Mouse (Mus musculus): ENCODE measurements around the gene Pstpip1. TPM values are rescaled to one million over a fixed set of nuclear protein-coding genes. Genes with fewer than 3 reads are reported as not detected.

Gene Pstpip1
- polyA plus RNA-seq, 1 experiment, result 29.4 TPM

DNA sequence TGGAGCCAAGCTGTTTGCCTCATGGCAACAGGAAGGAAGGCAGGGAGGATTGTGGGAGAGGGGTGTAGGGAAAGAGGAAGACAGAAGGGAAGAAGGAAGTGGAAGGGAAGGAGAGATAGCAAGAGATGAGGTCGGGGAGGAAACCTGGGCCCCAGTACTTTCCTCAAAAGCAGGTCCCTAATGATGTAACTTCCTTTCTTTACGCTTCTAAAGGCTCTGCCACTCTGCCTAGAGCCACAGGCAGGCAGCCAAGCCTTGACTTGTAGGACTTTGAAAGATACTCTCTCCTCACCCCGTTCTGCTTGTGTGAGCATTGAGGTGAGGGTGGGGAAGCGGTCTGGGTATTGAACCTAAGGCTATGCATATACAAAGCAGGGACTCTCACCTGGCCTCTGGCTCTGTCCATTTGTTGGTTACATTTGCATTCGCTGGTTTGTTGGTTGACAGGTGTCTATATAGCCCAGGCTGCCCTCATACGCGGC lies 10.3 kb downstream of the Pstpip1 start:
- Histone ChIP-seq H3K36me3 (replicated peaks; ENCODE audit: low read length) (peaks cover 36% of the 10 kb centered on the region), H3K9me3 (no peaks in the 10 kb centered on the region), H3K4me3 (replicated peaks) (peak overlapping the region; percentile 40), H3K27me3 (replicated peaks) (no peaks in the 10 kb centered on the region), H3K4me1 (peaks cover 95% of the 10 kb centered on the region)
- TF ChIP-seq FLI1 (IDR thresholded peaks at IDR 0.05; ENCODE audit: low read length), result no peak
- TF ChIP-seq GATA1 (IDR thresholded peaks at IDR 0.05; ENCODE audit: borderline replicate concordance, low read length), result no peak

DNA sequence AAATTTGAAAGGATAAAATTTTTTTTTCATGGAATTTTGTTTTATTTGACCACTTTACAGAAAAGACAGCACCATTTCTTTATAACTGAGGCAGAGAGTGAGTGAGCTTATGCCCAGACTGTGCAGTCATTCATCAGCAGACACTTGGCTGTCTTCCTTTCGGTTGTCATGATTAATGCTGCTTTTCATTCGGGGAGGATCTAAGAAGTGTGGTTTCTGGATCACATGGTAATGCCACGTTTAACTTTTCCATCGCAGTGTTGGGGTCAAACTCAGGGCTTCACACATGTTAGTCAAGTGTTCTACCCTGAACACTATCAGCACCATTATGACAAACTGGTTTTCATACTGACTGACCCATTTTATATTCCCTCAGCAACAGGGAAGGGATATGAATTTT lies 11.3 kb downstream of the Pstpip1 start:
- TF ChIP-seq GATA1 (IDR thresholded peaks at IDR 0.05; ENCODE audit: borderline replicate concordance, low read length) (no peak), FLI1 (IDR thresholded peaks at IDR 0.05; ENCODE audit: low read length) (no peak)
- Histone ChIP-seq H3K36me3 (replicated peaks; ENCODE audit: low read length) (peaks cover 30% of the 10 kb centered on the region), H3K27me3 (replicated peaks) (no peaks in the 10 kb centered on the region), H3K4me3 (replicated peaks) (peak overlapping the region; percentile 47), H3K9me3 (no peaks in the 10 kb centered on the region), H3K4me1 (peaks cover 97% of the 10 kb centered on the region)

GRCm38 (mm10) chr9:56104921-56105320 lies 15.2 kb downstream of the Pstpip1 start:
- no peaks in the 10 kb centered on the region for H3K27me3 ChIP-seq (replicated peaks)
- no peak for TF ChIP-seq GATA1 (IDR thresholded peaks at IDR 0.05; ENCODE audit: borderline replicate concordance, low read length)
- no peak for TF ChIP-seq FLI1 (IDR thresholded peaks at IDR 0.05; ENCODE audit: low read length)
- peak overlapping the region; percentile 70 for H3K4me3 ChIP-seq (replicated peaks)
- peaks cover 100% of the 10 kb centered on the region for H3K4me1 ChIP-seq
- H3K36me3 ChIP-seq (replicated peaks; ENCODE audit: low read length), result peaks cover 27% of the 10 kb centered on the region
- no peaks in the 10 kb centered on the region for H3K9me3 ChIP-seq

DNA sequence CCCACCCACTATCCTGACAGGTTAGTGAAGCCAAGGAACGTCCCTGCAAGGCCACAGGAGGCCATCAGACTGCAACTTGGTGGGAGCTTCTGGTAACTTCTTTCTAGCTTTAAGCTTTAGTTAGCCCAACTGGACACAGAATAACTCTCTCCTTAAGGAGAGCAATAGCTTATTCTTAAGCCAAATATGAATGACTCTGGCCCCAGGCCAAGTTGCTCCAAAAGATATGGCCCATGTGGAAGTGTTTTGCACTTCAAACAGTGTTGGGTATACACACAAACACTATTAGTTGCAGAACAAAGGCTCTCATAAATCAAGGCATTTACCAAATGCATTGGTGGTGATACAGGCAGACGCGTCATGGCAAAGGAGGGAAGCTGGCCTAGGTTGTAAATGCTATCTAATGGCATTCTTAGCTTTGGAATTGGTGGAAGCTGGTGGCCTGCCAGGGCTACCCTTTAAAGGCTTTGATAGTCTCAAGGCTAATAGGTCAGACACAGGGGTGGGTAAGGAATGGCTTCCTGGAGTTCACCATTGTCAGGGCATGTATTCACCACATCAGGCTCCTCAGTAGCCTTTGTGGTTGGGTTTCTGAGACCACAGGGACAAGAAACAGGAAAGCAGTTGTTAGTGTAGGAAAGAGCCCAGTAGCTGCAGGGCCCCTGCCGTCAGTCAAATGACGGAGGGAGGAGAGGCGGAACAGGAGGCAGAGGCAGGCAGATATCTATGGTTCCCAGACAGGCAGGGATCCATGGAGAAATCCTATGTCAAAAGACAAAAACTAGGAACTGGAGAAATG lies 16.7 kb downstream of the Pstpip1 start:
- TF ChIP-seq FLI1 (IDR thresholded peaks at IDR 0.05; ENCODE audit: low read length), result no peak
- TF ChIP-seq GATA1 (IDR thresholded peaks at IDR 0.05; ENCODE audit: borderline replicate concordance, low read length), result no peak
- Histone ChIP-seq H3K4me1 (peaks cover 98% of the 10 kb centered on the region), H3K27me3 (replicated peaks) (no peaks in the 10 kb centered on the region), H3K36me3 (replicated peaks; ENCODE audit: low read length) (peaks cover 30% of the 10 kb centered on the region), H3K9me3 (no peaks in the 10 kb centered on the region), H3K4me3 (replicated peaks) (no peak overlapping the region)

- peaks cover 98% of the 10 kb centered on the region for H3K4me1 ChIP-seq
- no peak for TF ChIP-seq FLI1 (IDR thresholded peaks at IDR 0.05; ENCODE audit: low read length)
- TF ChIP-seq GATA1 (IDR thresholded peaks at IDR 0.05; ENCODE audit: borderline replicate concordance, low read length), result no peak
- no peaks in the 10 kb centered on the region for H3K27me3 ChIP-seq (replicated peaks)
- H3K4me3 ChIP-seq (replicated peaks), result peak overlapping the region; percentile 64
- peaks cover 28% of the 10 kb centered on the region for H3K36me3 ChIP-seq (replicated peaks; ENCODE audit: low read length)
- H3K9me3 ChIP-seq, result no peaks in the 10 kb centered on the region
Observed at GRCm38 (mm10) chr9:56107527-56107926, 17.8 kb downstream of the Pstpip1 start.

DNA sequence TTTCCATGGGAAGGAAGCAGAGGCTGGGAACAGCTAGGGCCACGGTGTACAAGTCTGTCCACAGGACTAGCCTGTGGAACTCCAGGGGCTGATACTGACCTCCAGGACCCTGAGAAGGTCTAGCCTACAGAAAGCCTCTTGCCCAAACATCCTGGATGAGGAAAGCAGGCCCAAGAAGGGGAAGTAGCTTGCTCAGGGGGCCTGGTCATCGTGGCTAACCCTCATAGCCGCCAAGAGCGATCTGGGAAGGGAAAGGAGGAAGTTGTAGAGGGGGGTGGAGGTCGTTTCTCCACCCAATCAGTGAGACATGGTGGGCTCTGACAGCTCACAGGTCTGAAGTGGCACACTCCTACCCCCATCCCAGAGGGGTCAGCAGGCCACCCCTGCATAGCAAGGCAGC lies 18.4 kb downstream of the Pstpip1 start:
- H3K27me3 ChIP-seq (replicated peaks), result no peaks in the 10 kb centered on the region
- H3K4me1 ChIP-seq, result peaks cover 98% of the 10 kb centered on the region
- TF ChIP-seq GATA1 (IDR thresholded peaks at IDR 0.05; ENCODE audit: borderline replicate concordance, low read length) (no peak), FLI1 (IDR thresholded peaks at IDR 0.05; ENCODE audit: low read length) (no peak)
- peaks cover 26% of the 10 kb centered on the region for H3K36me3 ChIP-seq (replicated peaks; ENCODE audit: low read length)
- peak overlapping the region; percentile 64 for H3K4me3 ChIP-seq (replicated peaks)
- no peaks in the 10 kb centered on the region for H3K9me3 ChIP-seq

DNA sequence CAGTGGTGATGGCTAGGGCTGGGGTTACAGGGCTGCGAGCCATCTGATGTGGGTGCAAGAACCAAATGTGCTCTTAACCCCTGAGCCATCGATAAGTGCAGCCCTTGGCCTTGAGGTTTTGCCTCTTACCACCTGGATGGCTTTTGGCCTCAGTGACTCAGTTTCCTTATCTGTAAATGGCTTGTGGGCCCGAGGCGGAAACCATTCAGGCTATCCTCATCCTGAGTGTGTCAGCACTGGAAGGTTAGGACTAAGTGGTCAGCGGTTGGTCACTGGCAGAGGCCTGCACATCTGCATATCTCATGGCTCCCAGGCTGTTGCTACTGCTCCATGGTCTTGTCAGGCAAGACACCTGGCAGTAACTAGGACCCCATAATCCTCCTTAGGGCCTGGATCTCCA lies 28.3 kb downstream of the Pstpip1 start:
- Histone ChIP-seq H3K9me3 (peaks cover 10% of the 10 kb centered on the region), H3K27me3 (replicated peaks) (peaks cover 8% of the 10 kb centered on the region), H3K36me3 (replicated peaks; ENCODE audit: low read length) (peaks cover 92% of the 10 kb centered on the region), H3K4me3 (replicated peaks) (peak overlapping the region; percentile 47), H3K4me1 (peaks cover 76% of the 10 kb centered on the region)
- TF ChIP-seq GATA1 (IDR thresholded peaks at IDR 0.05; ENCODE audit: borderline replicate concordance, low read length), result no peak
- no peak for TF ChIP-seq FLI1 (IDR thresholded peaks at IDR 0.05; ENCODE audit: low read length)

DNA sequence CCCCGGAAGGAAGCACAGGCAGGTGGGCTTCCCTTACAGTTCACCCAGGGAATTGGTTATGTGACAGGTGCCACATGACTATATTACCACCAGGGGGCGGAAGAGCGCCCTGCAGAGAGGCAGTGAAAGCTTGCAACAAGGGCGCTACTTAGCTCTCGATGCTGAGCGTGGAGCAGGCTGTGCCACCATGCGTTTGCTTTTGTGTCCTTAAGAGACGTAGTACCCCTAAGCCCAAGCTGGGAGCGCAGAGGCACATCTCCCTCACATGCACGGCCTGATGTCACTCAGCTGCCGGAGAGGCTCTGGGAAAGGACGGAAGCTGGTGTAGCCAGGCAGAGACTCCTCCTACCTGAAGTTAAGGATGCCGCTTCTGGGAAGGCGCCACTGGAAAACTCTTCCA lies 28.8 kb downstream of the Pstpip1 start:
- Histone ChIP-seq H3K4me1 (peaks cover 71% of the 10 kb centered on the region), H3K36me3 (replicated peaks; ENCODE audit: low read length) (peaks cover 97% of the 10 kb centered on the region), H3K9me3 (peaks cover 10% of the 10 kb centered on the region), H3K4me3 (replicated peaks) (peak overlapping the region; percentile 67), H3K27me3 (replicated peaks) (peaks cover 11% of the 10 kb centered on the region)
- TF ChIP-seq GATA1 (IDR thresholded peaks at IDR 0.05; ENCODE audit: borderline replicate concordance, low read length) (no peak), FLI1 (IDR thresholded peaks at IDR 0.05; ENCODE audit: low read length) (no peak)

GRCm38 (mm10) chr9:56119651-56120050 lies 29.9 kb downstream of the Pstpip1 start:
- TF ChIP-seq GATA1 (IDR thresholded peaks at IDR 0.05; ENCODE audit: borderline replicate concordance, low read length) (no peak), FLI1 (IDR thresholded peaks at IDR 0.05; ENCODE audit: low read length) (no peak)
- H3K36me3 ChIP-seq (replicated peaks; ENCODE audit: low read length), result peaks cover 98% of the 10 kb centered on the region

DNA sequence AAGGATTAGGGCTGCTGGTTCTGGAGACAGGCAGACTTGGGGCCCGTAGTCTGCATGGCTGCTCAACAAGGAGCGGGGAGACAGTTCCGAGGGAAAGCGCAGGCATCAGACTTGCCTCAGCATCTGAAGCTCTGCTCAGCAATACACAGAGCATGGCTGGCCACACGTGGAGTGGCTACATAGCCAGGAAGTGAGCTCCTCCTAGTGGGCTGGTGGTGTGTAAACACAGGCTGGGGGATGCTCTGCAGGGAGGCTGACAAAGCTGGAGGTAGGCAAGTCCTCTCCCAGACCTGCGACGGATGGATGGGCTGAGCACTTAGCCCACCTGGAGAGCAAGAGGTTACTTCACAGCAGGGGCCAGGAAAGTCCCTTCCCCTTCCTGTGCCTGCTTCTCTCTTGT lies 31.3 kb downstream of the Pstpip1 start:
- Histone ChIP-seq H3K4me3 (replicated peaks) (no peak overlapping the region), H3K27me3 (replicated peaks) (peaks cover 10% of the 10 kb centered on the region), H3K9me3 (peaks cover 3% of the 10 kb centered on the region), H3K4me1 (peaks cover 46% of the 10 kb centered on the region), H3K36me3 (replicated peaks; ENCODE audit: low read length) (peaks cover 97% of the 10 kb centered on the region)
- no peak for TF ChIP-seq GATA1 (IDR thresholded peaks at IDR 0.05; ENCODE audit: borderline replicate concordance, low read length)
- no peak for TF ChIP-seq FLI1 (IDR thresholded peaks at IDR 0.05; ENCODE audit: low read length)

More at GRCm38 (mm10) chr9:56119651-56120050, 29.9 kb downstream of the Pstpip1 start:
- Histone ChIP-seq H3K9me3 (peaks cover 10% of the 10 kb centered on the region), H3K4me3 (replicated peaks) (no peak overlapping the region), H3K4me1 (peaks cover 61% of the 10 kb centered on the region), H3K27me3 (replicated peaks) (peaks cover 13% of the 10 kb centered on the region)

Data from megakaryocyte, embryonic 14.5 days (primary cell).